ENCODE assay signal across 8 mouse cellular contexts in genomic region chr3:53657744-53658534, GRCm38 (mm10). TPM values are rescaled to one million over a fixed set of nuclear protein-coding genes. Genes with fewer than 3 reads are reported as not detected.
DNase-seq lines count a peak whose midpoint lies in the region; ATAC-seq lines count a peak whose summit lies in the region.

No protein-coding gene starts in this region.

- H3K9me3 ChIP-seq in heart, embryonic 13.5 days, result peaks cover 10% of the 10 kb centered on the region

- H3K36me3 ChIP-seq in heart, embryonic 13.5 days, result peaks cover 21% of the 10 kb centered on the region

- H3K27ac ChIP-seq in heart, embryonic 13.5 days (replicated peaks), result peak overlapping the region; percentile 32; the same call in 1 of the 2 replicates

- peaks cover 14% of the 10 kb centered on the region; the same call in 1 of the 2 replicates for H3K27me3 ChIP-seq in heart, embryonic 13.5 days (replicated peaks)

- WGBS in heart, embryonic 13.5 days, result under 1% methylated on average over 21 of the region's 21 CpGs

- intact Hi-C loops in heart, postnatal 25 days (cut with DNase I), result loop anchor here (1.0 to 5.0 kb wide), 2 partner anchors 68 to 131 kb away; no protein-coding TSS in a partner anchor

- peak overlapping the region; percentile 70 for H3K4me3 ChIP-seq in heart, embryonic 13.5 days

- no peak for ATAC-seq in heart, embryonic 13.5 days (ENCODE audit: extremely low read depth, insufficient number of reproducible peaks, low FRiP score, low TSS enrichment)
- 0 out of 2 replicates have a peak, but pooled peaks have one; percentile 29 for ATAC-seq in megakaryocyte progenitor cell, adult 5-6 weeks (replicated peaks; ENCODE audit: poor library complexity)

- peak; percentile 19 to 60 for DNase-seq in heart, adult 18-20 months
- DNase-seq in heart, postnatal 25 days (ENCODE audit: low spot score), result no peak
- peak; percentile 28 for DNase-seq in adrenal gland, postnatal 25 days
- peak; percentile 70 for DNase-seq in kidney, postnatal 14 days
- DNase-seq in c-Kit-positive CD71-positive TER-119-positive erythroid progenitor cells, embryonic 14.5 days (ENCODE audit: low spot score), result no peak
- DNase-seq in cerebellum, adult 18-20 months, result no peak

- peak overlapping the region; percentile 98 for H3K4me2 ChIP-seq in heart, embryonic 13.5 days

- H3K4me1 ChIP-seq in heart, embryonic 13.5 days, result peaks cover 21% of the 10 kb centered on the region

- peak overlapping the region; percentile 78 for H3K9ac ChIP-seq in heart, embryonic 13.5 days

RNA-seq across cellular contexts. Expression of gene Frem2, which starts 0.8 kb away (rescaled TPM):
- total RNA-seq in heart, adult 18-20 months (2021), result 1 to 10 TPM; 1.5 to 1.6 TPM
- total RNA-seq in heart, postnatal 25 days (2021), result 10 to 100 TPM in 1 of 2 experiments, 1 to 10 TPM in 1; 9.2 to 12.2 TPM
- 0.15 and 0.57 TPM in 2 replicates for total RNA-seq in adrenal gland, postnatal 25 days (2021)
- 3.7 and 4.0 TPM in 2 replicates for polyA plus RNA-seq in heart, embryonic 13.5 days (2015; fragmentation: Nextera tagmentation; extraction: Ambion mirVana)
- not detected in 2 replicates for total RNA-seq in megakaryocyte progenitor cell, adult 5-6 weeks (2015)
- not detected in 2 replicates for total RNA-seq in megakaryocyte progenitor cell, adult 5-6 weeks (2017)

Comparison
In these comparisons a context has a peak if more than half of its experiments do, and no peak if none do; other contexts are left out.
1. DNase-seq: peak in heart, adult 18-20 months (2 of 2), adrenal gland, postnatal 25 days (single experiment) and kidney, postnatal 14 days (single experiment); none in heart, postnatal 25 days (single experiment), c-Kit-positive CD71-positive TER-119-positive erythroid progenitor cells, embryonic 14.5 days (single experiment) and cerebellum, adult 18-20 months (0 of 2).